Mouse (Mus musculus): ENCODE data around the gene Pik3r5. TPM values are rescaled to one million over a fixed set of nuclear protein-coding genes. Genes with fewer than 3 reads are reported as not detected.

Gene Pik3r5
- polyA plus RNA-seq, 1 experiment from 2014 or later: 0.81 TPM

- Histone ChIP-seq H3K27ac (no peak overlapping the region), H3K4me3 (no peak overlapping the region), H3K9ac (no peak overlapping the region), H3K4me2 (replicated peaks) (no peak overlapping the region), H3K27me3 (no peaks in the 10 kb centered on the region), H3K4me1 (no peaks in the 10 kb centered on the region), H3K36me3 (no peaks in the 10 kb centered on the region), H3K9me3 (replicated peaks) (no peaks in the 10 kb centered on the region)
- WGBS: 84% methylated on average over 9 of the region's 9 CpGs
- ATAC-seq (ENCODE audit: low FRiP score): no peak
Measured at GRCm38 (mm10) chr11:68440100-68440499, 8.2 kb downstream of the Pik3r5 start.

- no peaks in the 10 kb centered on the region for H3K36me3 ChIP-seq
- no peaks in the 10 kb centered on the region for H3K4me1 ChIP-seq
- ATAC-seq (ENCODE audit: low FRiP score): no peak
- H3K4me2 ChIP-seq (replicated peaks): no peak overlapping the region
- no peaks in the 10 kb centered on the region for H3K9me3 ChIP-seq (replicated peaks)
- H3K27ac ChIP-seq: no peak overlapping the region
- no peak overlapping the region for H3K4me3 ChIP-seq
- 68% methylated on average over 4 of the region's 5 CpGs for WGBS
- H3K27me3 ChIP-seq: no peaks in the 10 kb centered on the region
- no peak overlapping the region for H3K9ac ChIP-seq
Measured at GRCm38 (mm10) chr11:68440965-68441364, 9.0 kb downstream of the Pik3r5 start.

GRCm38 (mm10) chr11:68442346-68442745, 10.4 kb downstream of the Pik3r5 start:
- H3K36me3 ChIP-seq: no peaks in the 10 kb centered on the region
- 89% methylated on average over 8 of the region's 8 CpGs for WGBS
- no peak overlapping the region for H3K9ac ChIP-seq
- H3K27ac ChIP-seq: no peak overlapping the region
- no peak overlapping the region for H3K4me2 ChIP-seq (replicated peaks)
- no peak for ATAC-seq (ENCODE audit: low FRiP score)
- H3K4me3 ChIP-seq: no peak overlapping the region
- H3K4me1 ChIP-seq: no peaks in the 10 kb centered on the region
- H3K9me3 ChIP-seq (replicated peaks): no peaks in the 10 kb centered on the region
- H3K27me3 ChIP-seq: no peaks in the 10 kb centered on the region

- H3K36me3 ChIP-seq: no peaks in the 10 kb centered on the region
Measured at GRCm38 (mm10) chr11:68442983-68443638, 11.2 kb downstream of the Pik3r5 start.

GRCm38 (mm10) chr11:68445901-68446300, 14.0 kb downstream of the Pik3r5 start:
- no peaks in the 10 kb centered on the region for H3K27me3 ChIP-seq
- WGBS: 89% methylated on average over 4 of the region's 4 CpGs
- H3K9ac ChIP-seq: no peak overlapping the region
- H3K9me3 ChIP-seq (replicated peaks): no peaks in the 10 kb centered on the region
- H3K27ac ChIP-seq: no peak overlapping the region
- H3K36me3 ChIP-seq: no peaks in the 10 kb centered on the region
- peaks cover 6% of the 10 kb centered on the region for H3K4me1 ChIP-seq
- ATAC-seq (ENCODE audit: low FRiP score): no peak
- no peak overlapping the region for H3K4me2 ChIP-seq (replicated peaks)
- no peak overlapping the region for H3K4me3 ChIP-seq

More at GRCm38 (mm10) chr11:68442983-68443638, 11.2 kb downstream of the Pik3r5 start:
- ATAC-seq (ENCODE audit: low FRiP score): no peak
- H3K4me2 ChIP-seq (replicated peaks): no peak overlapping the region
- no peaks in the 10 kb centered on the region for H3K4me1 ChIP-seq
- no peaks in the 10 kb centered on the region for H3K27me3 ChIP-seq
- no peak overlapping the region for H3K9ac ChIP-seq
- WGBS: 76% methylated on average over 12 of the region's 12 CpGs
- H3K27ac ChIP-seq: no peak overlapping the region
- H3K4me3 ChIP-seq: no peak overlapping the region
- H3K9me3 ChIP-seq (replicated peaks): no peaks in the 10 kb centered on the region

- H3K4me2 ChIP-seq (replicated peaks): no peak overlapping the region
- no peak overlapping the region for H3K4me3 ChIP-seq
- H3K27ac ChIP-seq: no peak overlapping the region
- no peak overlapping the region for H3K9ac ChIP-seq
- no peaks in the 10 kb centered on the region for H3K27me3 ChIP-seq
- H3K9me3 ChIP-seq (replicated peaks): no peaks in the 10 kb centered on the region
- 93% methylated on average over 4 of the region's 4 CpGs for WGBS
- peaks cover 13% of the 10 kb centered on the region for H3K4me1 ChIP-seq
- H3K36me3 ChIP-seq: no peaks in the 10 kb centered on the region
- no peak for ATAC-seq (ENCODE audit: low FRiP score)
Measured at GRCm38 (mm10) chr11:68446547-68446946, 14.6 kb downstream of the Pik3r5 start.

- no peak overlapping the region for H3K4me3 ChIP-seq
- no peak for ATAC-seq (ENCODE audit: low FRiP score)
- peaks cover 16% of the 10 kb centered on the region for H3K4me1 ChIP-seq
- H3K9ac ChIP-seq: no peak overlapping the region
- no peak overlapping the region for H3K27ac ChIP-seq
- no peak overlapping the region for H3K4me2 ChIP-seq (replicated peaks)
- no peaks in the 10 kb centered on the region for H3K36me3 ChIP-seq
- H3K27me3 ChIP-seq: no peaks in the 10 kb centered on the region
- no peaks in the 10 kb centered on the region for H3K9me3 ChIP-seq (replicated peaks)
- 89% methylated on average over 2 of the region's 2 CpGs for WGBS
Measured at GRCm38 (mm10) chr11:68447242-68447641, 15.3 kb downstream of the Pik3r5 start.

GRCm38 (mm10) chr11:68448356-68448755, 16.4 kb downstream of the Pik3r5 start:
- 84% methylated on average over 7 of the region's 7 CpGs for WGBS
- H3K27ac ChIP-seq: no peak overlapping the region
- no peak overlapping the region for H3K4me2 ChIP-seq (replicated peaks)
- peaks cover 16% of the 10 kb centered on the region for H3K4me1 ChIP-seq
- no peaks in the 10 kb centered on the region for H3K27me3 ChIP-seq
- H3K9me3 ChIP-seq (replicated peaks): no peaks in the 10 kb centered on the region
- H3K9ac ChIP-seq: no peak overlapping the region
- no peak for ATAC-seq (ENCODE audit: low FRiP score)
- no peak overlapping the region for H3K4me3 ChIP-seq
- H3K36me3 ChIP-seq: no peaks in the 10 kb centered on the region

GRCm38 (mm10) chr11:68451282-68451735, 19.4 kb downstream of the Pik3r5 start:
- Histone ChIP-seq H3K27ac (no peak overlapping the region), H3K27me3 (no peaks in the 10 kb centered on the region), H3K9ac (no peak overlapping the region), H3K9me3 (replicated peaks) (no peaks in the 10 kb centered on the region), H3K4me2 (replicated peaks) (no peak overlapping the region), H3K4me3 (no peak overlapping the region), H3K4me1 (peaks cover 16% of the 10 kb centered on the region), H3K36me3 (no peaks in the 10 kb centered on the region)
- no peak for ATAC-seq (ENCODE audit: low FRiP score)
- 53% methylated on average over 10 of the region's 10 CpGs for WGBS

GRCm38 (mm10) chr11:68451747-68452405, 20.0 kb downstream of the Pik3r5 start:
- Histone ChIP-seq H3K27me3 (no peaks in the 10 kb centered on the region), H3K9ac (no peak overlapping the region), H3K4me1 (peaks cover 16% of the 10 kb centered on the region), H3K4me3 (no peak overlapping the region), H3K4me2 (replicated peaks) (no peak overlapping the region), H3K36me3 (no peaks in the 10 kb centered on the region), H3K27ac (no peak overlapping the region), H3K9me3 (replicated peaks) (no peaks in the 10 kb centered on the region)
- WGBS: 65% methylated on average over 5 of the region's 5 CpGs
- no peak for ATAC-seq (ENCODE audit: low FRiP score)

- Histone ChIP-seq H3K27ac (no peak overlapping the region), H3K4me3 (no peak overlapping the region), H3K9ac (no peak overlapping the region), H3K9me3 (replicated peaks) (no peaks in the 10 kb centered on the region), H3K27me3 (no peaks in the 10 kb centered on the region), H3K4me2 (replicated peaks) (no peak overlapping the region), H3K36me3 (no peaks in the 10 kb centered on the region), H3K4me1 (peaks cover 16% of the 10 kb centered on the region)
- ATAC-seq (ENCODE audit: low FRiP score): no peak
- 93% methylated on average over 8 of the region's 8 CpGs for WGBS
Measured at GRCm38 (mm10) chr11:68452740-68453139, 20.8 kb downstream of the Pik3r5 start.

- H3K27ac ChIP-seq: no peak overlapping the region
- H3K9ac ChIP-seq: no peak overlapping the region
- no peaks in the 10 kb centered on the region for H3K27me3 ChIP-seq
- WGBS: 71% methylated on average over 6 of the region's 6 CpGs
- no peaks in the 10 kb centered on the region for H3K9me3 ChIP-seq (replicated peaks)
- no peak for ATAC-seq (ENCODE audit: low FRiP score)
- H3K4me1 ChIP-seq: peaks cover 16% of the 10 kb centered on the region
- H3K36me3 ChIP-seq: no peaks in the 10 kb centered on the region
- H3K4me3 ChIP-seq: no peak overlapping the region
- H3K4me2 ChIP-seq (replicated peaks): no peak overlapping the region
Measured at GRCm38 (mm10) chr11:68453301-68453700, 21.4 kb downstream of the Pik3r5 start.

- no peak for ATAC-seq (ENCODE audit: low FRiP score)
- Histone ChIP-seq H3K4me2 (replicated peaks) (no peak overlapping the region), H3K9ac (no peak overlapping the region), H3K9me3 (replicated peaks) (no peaks in the 10 kb centered on the region), H3K36me3 (no peaks in the 10 kb centered on the region), H3K4me1 (no peaks in the 10 kb centered on the region), H3K27me3 (no peaks in the 10 kb centered on the region), H3K4me3 (no peak overlapping the region), H3K27ac (no peak overlapping the region)
- WGBS: 74% methylated on average over 8 of the region's 8 CpGs
Measured at GRCm38 (mm10) chr11:68458086-68458485, 26.2 kb downstream of the Pik3r5 start.

Measured in hindbrain, embryonic 12.5 days (tissue).